10 mouse cellular contexts compared by ENCODE assay signal in genomic region chr10:76271238-76271637, GRCm38 (mm10). TPM values are rescaled to one million over a fixed set of nuclear protein-coding genes. Genes with fewer than 3 reads are reported as not detected.
DNase-seq lines count a peak whose midpoint lies in the region; ATAC-seq and TF ChIP-seq lines count a peak whose summit lies in the region.
"Had no signal": no experiment of that assay in that cellular context is flagged by ENCODE, and none has a peak within 500 bp of the region (broad histone marks: within the 10 kb centered on the region; RNA-seq: fewer than 3 reads in every experiment).

No protein-coding gene starts in this region.

- TF ChIP-seq CTCF in cerebellum, adult 2 months (IDR thresholded peaks at IDR 0.05; ENCODE audit: borderline replicate concordance, insufficient read depth, low read depth, low read length) = peak; percentile 40; the same call in 1 of the 2 replicates
- peak; percentile 74 for TF ChIP-seq CTCF in midbrain, postnatal 0 days (IDR thresholded peaks at IDR 0.05)

- H3K36me3 ChIP-seq in midbrain, postnatal 0 days (ENCODE audit: insufficient read depth, low read length) = peaks cover 83% of the 10 kb centered on the region
- H3K36me3 ChIP-seq in midbrain, embryonic 15.5 days (replicated peaks) = peaks cover 53% of the 10 kb centered on the region
- H3K36me3 ChIP-seq in limb, embryonic 11.5 days (ENCODE audit: control insufficient read depth, insufficient read depth, low read length) = peaks cover 8% of the 10 kb centered on the region

- WGBS in cerebellum, adult 2 months = 49% methylated on average over 8 of the region's 8 CpGs
- WGBS in midbrain, postnatal 0 days = 58% methylated on average over 8 of the region's 8 CpGs
- WGBS in midbrain, embryonic 15.5 days = 57% methylated on average over 8 of the region's 8 CpGs
- WGBS in limb, embryonic 11.5 days = 54% methylated on average over 8 of the region's 8 CpGs

- ATAC-seq in midbrain, postnatal 0 days (ENCODE audit: low FRiP score) = no peak; the same call in 1 of the 2 replicates
- no peak for ATAC-seq in midbrain, embryonic 15.5 days (replicated peaks)
- no peak for ATAC-seq in limb, embryonic 11.5 days (ENCODE audit: insufficient number of reproducible peaks, low FRiP score, low TSS enrichment, low read depth)

- H3K4me3 ChIP-seq in cerebellum, adult 2 months (replicated peaks; ENCODE audit: insufficient read depth, low read depth, low read length) = no peak overlapping the region
- no peak overlapping the region for H3K4me3 ChIP-seq in midbrain, postnatal 0 days (ENCODE audit: low read depth, low read length)
- no peak overlapping the region for H3K4me3 ChIP-seq in midbrain, embryonic 15.5 days
- no peak overlapping the region for H3K4me3 ChIP-seq in limb, embryonic 11.5 days (ENCODE audit: low read depth, low read length)
- H3K4me3 ChIP-seq: hindbrain, embryonic 15.5 days; neural tube, embryonic 13.5 days had no signal

- no peak for TF ChIP-seq POLR2A in cerebellum, adult 2 months (IDR thresholded peaks at IDR 0.05; ENCODE audit: borderline replicate concordance, insufficient read depth, low read length)

- H3K9me3 ChIP-seq in midbrain, postnatal 0 days (ENCODE audit: low read length) = no peaks in the 10 kb centered on the region
- no peaks in the 10 kb centered on the region for H3K9me3 ChIP-seq in midbrain, embryonic 15.5 days
- H3K9me3 ChIP-seq in limb, embryonic 11.5 days (ENCODE audit: control insufficient read depth, low read length) = no peaks in the 10 kb centered on the region
- H3K9me3 ChIP-seq: hindbrain, embryonic 15.5 days; neural tube, embryonic 13.5 days had no signal

- H3K4me1 ChIP-seq in cerebellum, adult 2 months (ENCODE audit: control insufficient read depth, insufficient read depth, low read length) = no peaks in the 10 kb centered on the region
- H3K4me1 ChIP-seq in midbrain, postnatal 0 days (ENCODE audit: insufficient read depth, low read length) = no peaks in the 10 kb centered on the region
- H3K4me1 ChIP-seq in midbrain, embryonic 15.5 days = no peaks in the 10 kb centered on the region
- no peaks in the 10 kb centered on the region for H3K4me1 ChIP-seq in limb, embryonic 11.5 days (ENCODE audit: control insufficient read depth, insufficient read depth, low read length)
- H3K4me1 ChIP-seq: hindbrain, embryonic 15.5 days; neural tube, embryonic 13.5 days had no signal

- no peak overlapping the region for H3K27ac ChIP-seq in cerebellum, adult 2 months (ENCODE audit: insufficient read depth, low read length)
- no peak overlapping the region for H3K27ac ChIP-seq in midbrain, postnatal 0 days (ENCODE audit: low read depth, low read length)
- no peak overlapping the region for H3K27ac ChIP-seq in midbrain, embryonic 15.5 days
- H3K27ac ChIP-seq in limb, embryonic 11.5 days (replicated peaks; ENCODE audit: low read depth, low read length) = no peak overlapping the region
- H3K27ac ChIP-seq: hindbrain, embryonic 15.5 days; neural tube, embryonic 13.5 days had no signal

- H3K4me2 ChIP-seq in midbrain, postnatal 0 days (ENCODE audit: low read depth, low read length, poor library complexity, severe bottlenecking) = no peak overlapping the region
- H3K4me2 ChIP-seq in midbrain, embryonic 15.5 days = no peak overlapping the region
- H3K4me2 ChIP-seq in limb, embryonic 11.5 days (ENCODE audit: low read depth, severe bottlenecking) = no peak overlapping the region
- H3K4me2 ChIP-seq: hindbrain, embryonic 15.5 days; neural tube, embryonic 13.5 days had no signal

- no peaks in the 10 kb centered on the region for H3K27me3 ChIP-seq in cerebellum, adult 2 months (ENCODE audit: control insufficient read depth, insufficient read depth, low read length)
- no peaks in the 10 kb centered on the region for H3K27me3 ChIP-seq in midbrain, postnatal 0 days (ENCODE audit: insufficient read depth, low read length)
- no peaks in the 10 kb centered on the region for H3K27me3 ChIP-seq in midbrain, embryonic 15.5 days (replicated peaks)
- no peaks in the 10 kb centered on the region for H3K27me3 ChIP-seq in limb, embryonic 11.5 days (ENCODE audit: control insufficient read depth, insufficient read depth, low read length)
- H3K27me3 ChIP-seq: hindbrain, embryonic 15.5 days; neural tube, embryonic 13.5 days had no signal

- DNase-seq in cerebellum, adult 2 months = no peak
- DNase-seq in cerebellum, adult 11-12 months = no peak
- peak; percentile 30 for DNase-seq in midbrain, postnatal 0 days (ENCODE audit: low spot score)
- peak; percentile 8 for DNase-seq in c-Kit-positive CD71-negative TER-119-negative erythroid progenitor cells, embryonic 14.5 days (ENCODE audit: low read depth)
- peak; percentile 61 for DNase-seq in limb, embryonic 11.5 days (ENCODE audit: low spot score)
- DNase-seq in spleen, postnatal 36 days (ENCODE audit: low spot score in 2 of 2) = peak; percentile 14 to 18
- DNase-seq in layer of hippocampus, adult 9-11 months = no peak

- no peak overlapping the region for H3K9ac ChIP-seq in midbrain, postnatal 0 days (replicated peaks; ENCODE audit: low read length, poor library complexity, severe bottlenecking)
- no peak overlapping the region for H3K9ac ChIP-seq in midbrain, embryonic 15.5 days
- no peak overlapping the region for H3K9ac ChIP-seq in limb, embryonic 11.5 days (ENCODE audit: low read length)
- H3K9ac ChIP-seq: hindbrain, embryonic 15.5 days; neural tube, embryonic 13.5 days had no signal

RNA-seq across cellular contexts. Expression of gene S100b, which starts 17.6 kb away (rescaled TPM):
- polyA plus RNA-seq in cerebellum, adult 2 months (2012; rRNA removed) = 739 and 790 TPM in 2 replicates
- 8.9 and 12.9 TPM in 2 replicates for total RNA-seq in midbrain, postnatal 0 days (2014; rRNA removed)
- 7.7 and 8.8 TPM in 2 replicates for polyA plus RNA-seq in midbrain, postnatal 0 days (2015; fragmentation: Nextera tagmentation; extraction: Ambion mirVana)
- polyA plus RNA-seq in midbrain, embryonic 15.5 days (2015; fragmentation: Nextera tagmentation; extraction: Ambion mirVana) = 1.3 and 1.5 TPM in 2 replicates
- 0.13 and 0.23 TPM in 2 replicates for polyA plus RNA-seq in limb, embryonic 11.5 days (2014; fragmentation: Nextera tagmentation; extraction: Ambion mirVana)

RNA-seq across cellular contexts. Expression of gene Prmt2, which starts 33.6 kb away (rescaled TPM):
- 75.5 and 81.4 TPM in 2 replicates for polyA plus RNA-seq in cerebellum, adult 2 months (2012; rRNA removed)
- total RNA-seq in midbrain, postnatal 0 days (2014; rRNA removed) = 173 and 174 TPM in 2 replicates
- polyA plus RNA-seq in midbrain, postnatal 0 days (2015; fragmentation: Nextera tagmentation; extraction: Ambion mirVana) = 326 and 342 TPM in 2 replicates
- 400 and 410 TPM in 2 replicates for polyA plus RNA-seq in midbrain, embryonic 15.5 days (2015; fragmentation: Nextera tagmentation; extraction: Ambion mirVana)
- polyA plus RNA-seq in limb, embryonic 11.5 days (2014; fragmentation: Nextera tagmentation; extraction: Ambion mirVana) = 49.1 and 51.0 TPM in 2 replicates

Comparison
In these comparisons a context has a peak if more than half of its experiments do, and no peak if none do; other contexts are left out.
1. DNase-seq: peak in midbrain, postnatal 0 days (single experiment), c-Kit-positive CD71-negative TER-119-negative erythroid progenitor cells, embryonic 14.5 days (single experiment), limb, embryonic 11.5 days (single experiment) and spleen, postnatal 36 days (2 of 2); none in cerebellum, adult 2 months (0 of 2), cerebellum, adult 11-12 months (single experiment) and layer of hippocampus, adult 9-11 months (single experiment).
2. RNA of gene S100b, which starts 17.6 kb away (polyA plus RNA-seq): 739 to 790 TPM in cerebellum, adult 2 months; 7.7 to 8.8 TPM in midbrain, postnatal 0 days, 1.3 to 1.5 TPM in midbrain, embryonic 15.5 days and 0.13 to 0.23 TPM in limb, embryonic 11.5 days; every median in the first group is over 10 times any median in the second.